Mouse (Mus musculus): ENCODE results near the gene Usp30.

The Usp30 gene

GRCm38 (mm10) chr5:114035111-114035510 lies 30.1 kb upstream of the Usp30 start:
- no peak overlapping the region for H3K4me3 ChIP-seq (replicated peaks; ENCODE audit: low read length)
- H3K4me1 ChIP-seq (replicated peaks; ENCODE audit: low read depth, low read length): peaks cover 25% of the 10 kb centered on the region
- H3K36me3 ChIP-seq (ENCODE audit: insufficient read depth, low read length): no peaks in the 10 kb centered on the region
- TF ChIP-seq NANOG (IDR thresholded peaks at IDR 0.05; ENCODE audit: borderline replicate concordance, low read length): no peak
- no peak for TF ChIP-seq CTCF (conservative IDR thresholded peaks at IDR 0.05; ENCODE audit: low read length)
- no peak for TF ChIP-seq POU5F1 (IDR thresholded peaks at IDR 0.05; ENCODE audit: borderline replicate concordance, low read length)
- H3K27me3 ChIP-seq (ENCODE audit: insufficient read depth, low read length): peaks cover 11% of the 10 kb centered on the region; the same call in 1 of the 2 replicates
- H3K9me3 ChIP-seq (ENCODE audit: low read length): no peaks in the 10 kb centered on the region

- no peaks in the 10 kb centered on the region for H3K36me3 ChIP-seq (ENCODE audit: insufficient read depth, low read length)
- H3K27me3 ChIP-seq (ENCODE audit: insufficient read depth, low read length): peaks cover 9% of the 10 kb centered on the region; the same call in 1 of the 2 replicates
- TF ChIP-seq POU5F1 (IDR thresholded peaks at IDR 0.05; ENCODE audit: borderline replicate concordance, low read length) (no peak), CTCF (conservative IDR thresholded peaks at IDR 0.05; ENCODE audit: low read length) (no peak), NANOG (IDR thresholded peaks at IDR 0.05; ENCODE audit: borderline replicate concordance, low read length) (no peak)
- H3K4me1 ChIP-seq (replicated peaks; ENCODE audit: low read depth, low read length): peaks cover 28% of the 10 kb centered on the region
- H3K4me3 ChIP-seq (replicated peaks; ENCODE audit: low read length): no peak overlapping the region
- no peaks in the 10 kb centered on the region for H3K9me3 ChIP-seq (ENCODE audit: low read length)
Observed at GRCm38 (mm10) chr5:114040508-114040907, 24.8 kb upstream of the Usp30 start.

GRCm38 (mm10) chr5:114040911-114041310 lies 24.4 kb upstream of the Usp30 start:
- peaks cover 28% of the 10 kb centered on the region for H3K4me1 ChIP-seq (replicated peaks; ENCODE audit: low read depth, low read length)
- H3K9me3 ChIP-seq (ENCODE audit: low read length): no peaks in the 10 kb centered on the region
- no peak overlapping the region for H3K4me3 ChIP-seq (replicated peaks; ENCODE audit: low read length)
- H3K36me3 ChIP-seq (ENCODE audit: insufficient read depth, low read length): no peaks in the 10 kb centered on the region
- TF ChIP-seq NANOG (IDR thresholded peaks at IDR 0.05; ENCODE audit: borderline replicate concordance, low read length) (no peak), POU5F1 (IDR thresholded peaks at IDR 0.05; ENCODE audit: borderline replicate concordance, low read length) (no peak), CTCF (conservative IDR thresholded peaks at IDR 0.05; ENCODE audit: low read length) (no peak)
- peaks cover 9% of the 10 kb centered on the region; the same call in 1 of the 2 replicates for H3K27me3 ChIP-seq (ENCODE audit: insufficient read depth, low read length)

DNA sequence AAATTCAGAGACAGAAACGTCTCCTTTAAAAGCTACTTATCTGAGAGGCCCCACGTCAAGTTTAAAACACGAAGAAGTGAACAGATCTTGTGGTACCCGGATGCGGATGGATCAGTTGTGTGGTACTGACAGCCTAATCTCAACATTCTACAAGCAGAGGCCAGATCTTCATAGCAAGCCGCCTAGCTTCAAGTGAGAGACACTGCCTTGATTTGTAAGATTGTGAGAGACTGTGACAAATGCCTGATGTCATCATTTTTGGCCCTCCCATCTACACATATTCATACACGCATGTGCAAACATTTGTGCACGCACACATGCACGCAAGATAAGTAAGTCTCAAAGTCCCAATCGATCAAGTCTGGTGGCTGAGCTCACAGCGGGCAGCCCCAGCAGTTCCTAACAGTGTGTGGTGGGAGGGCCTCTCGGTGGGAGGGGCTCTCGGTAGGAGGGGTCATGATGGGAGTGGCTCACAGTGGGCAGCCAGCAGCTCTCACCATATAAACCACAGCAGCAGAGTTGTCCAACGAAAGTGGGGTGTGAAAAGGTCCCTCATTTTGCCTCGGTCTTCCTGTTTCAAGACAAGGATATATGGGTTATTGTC lies 23.8 kb upstream of the Usp30 start:
- Histone ChIP-seq H3K4me3 (replicated peaks; ENCODE audit: low read length) (no peak overlapping the region), H3K4me1 (replicated peaks; ENCODE audit: low read depth, low read length) (peaks cover 28% of the 10 kb centered on the region), H3K27me3 (ENCODE audit: insufficient read depth, low read length) (peaks cover 9% of the 10 kb centered on the region; the same call in 1 of the 2 replicates), H3K36me3 (ENCODE audit: insufficient read depth, low read length) (no peaks in the 10 kb centered on the region), H3K9me3 (ENCODE audit: low read length) (no peaks in the 10 kb centered on the region)
- no peak for TF ChIP-seq POU5F1 (IDR thresholded peaks at IDR 0.05; ENCODE audit: borderline replicate concordance, low read length)
- TF ChIP-seq NANOG (IDR thresholded peaks at IDR 0.05; ENCODE audit: borderline replicate concordance, low read length): no peak
- TF ChIP-seq CTCF (conservative IDR thresholded peaks at IDR 0.05; ENCODE audit: low read length): no peak

GRCm38 (mm10) chr5:114043800-114044199 lies 21.5 kb upstream of the Usp30 start:
- Histone ChIP-seq H3K9me3 (ENCODE audit: low read length) (no peaks in the 10 kb centered on the region), H3K4me1 (replicated peaks; ENCODE audit: low read depth, low read length) (peaks cover 31% of the 10 kb centered on the region), H3K27me3 (ENCODE audit: insufficient read depth, low read length) (no peaks in the 10 kb centered on the region; the same call in 1 of the 2 replicates), H3K4me3 (replicated peaks; ENCODE audit: low read length) (no peak overlapping the region), H3K36me3 (ENCODE audit: insufficient read depth, low read length) (no peaks in the 10 kb centered on the region)
- TF ChIP-seq CTCF (conservative IDR thresholded peaks at IDR 0.05; ENCODE audit: low read length) (no peak), NANOG (IDR thresholded peaks at IDR 0.05; ENCODE audit: borderline replicate concordance, low read length) (no peak), POU5F1 (IDR thresholded peaks at IDR 0.05; ENCODE audit: borderline replicate concordance, low read length) (no peak)

GRCm38 (mm10) chr5:114045134-114045533 lies 20.1 kb upstream of the Usp30 start:
- TF ChIP-seq POU5F1 (IDR thresholded peaks at IDR 0.05; ENCODE audit: borderline replicate concordance, low read length) (no peak), CTCF (conservative IDR thresholded peaks at IDR 0.05; ENCODE audit: low read length) (peak; percentile 38)
- H3K9me3 ChIP-seq (ENCODE audit: low read length): no peaks in the 10 kb centered on the region
- H3K27me3 ChIP-seq (ENCODE audit: insufficient read depth, low read length): no peaks in the 10 kb centered on the region; the same call in 1 of the 2 replicates
- H3K4me3 ChIP-seq (replicated peaks; ENCODE audit: low read length): no peak overlapping the region
- no peaks in the 10 kb centered on the region for H3K36me3 ChIP-seq (ENCODE audit: insufficient read depth, low read length)
- H3K4me1 ChIP-seq (replicated peaks; ENCODE audit: low read depth, low read length): peaks cover 31% of the 10 kb centered on the region

GRCm38 (mm10) chr5:114046151-114046550 lies 19.1 kb upstream of the Usp30 start:
- no peaks in the 10 kb centered on the region for H3K36me3 ChIP-seq (ENCODE audit: insufficient read depth, low read length)

DNA sequence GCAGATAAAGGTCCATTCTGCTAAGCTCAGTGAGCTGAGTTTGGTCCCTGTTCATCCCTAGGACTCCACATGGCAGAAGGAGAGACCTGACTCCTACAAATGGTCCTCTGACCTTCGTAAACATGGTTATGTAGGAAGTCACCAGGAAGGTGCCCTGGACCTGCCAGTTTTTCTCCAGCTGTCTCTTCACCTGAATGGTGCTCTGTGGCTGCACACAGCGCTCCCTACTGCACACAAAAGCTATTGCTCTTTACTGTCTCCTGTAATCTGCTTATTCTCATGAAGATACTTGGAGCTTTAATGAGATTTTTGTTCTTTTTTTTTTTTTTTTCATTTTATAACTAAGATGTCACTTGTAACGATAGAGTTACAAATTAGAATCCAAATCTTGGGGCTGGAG lies 18.7 kb upstream of the Usp30 start:
- Histone ChIP-seq H3K27me3 (ENCODE audit: insufficient read depth, low read length) (0 out of 2 replicates have a peak, but pooled peaks cover 3% of the 10 kb centered on the region), H3K4me1 (replicated peaks; ENCODE audit: low read depth, low read length) (peaks cover 27% of the 10 kb centered on the region), H3K4me3 (replicated peaks; ENCODE audit: low read length) (no peak overlapping the region), H3K9me3 (ENCODE audit: low read length) (0 out of 2 replicates have a peak, but pooled peaks cover 4% of the 10 kb centered on the region), H3K36me3 (ENCODE audit: insufficient read depth, low read length) (no peaks in the 10 kb centered on the region)
- TF ChIP-seq CTCF (conservative IDR thresholded peaks at IDR 0.05; ENCODE audit: low read length) (no peak), NANOG (IDR thresholded peaks at IDR 0.05; ENCODE audit: borderline replicate concordance, low read length) (no peak), POU5F1 (IDR thresholded peaks at IDR 0.05; ENCODE audit: borderline replicate concordance, low read length) (no peak)

More at GRCm38 (mm10) chr5:114046151-114046550, 19.1 kb upstream of the Usp30 start:
- Histone ChIP-seq H3K4me1 (replicated peaks; ENCODE audit: low read depth, low read length) (peaks cover 29% of the 10 kb centered on the region), H3K27me3 (ENCODE audit: insufficient read depth, low read length) (0 out of 2 replicates have a peak, but pooled peaks cover 3% of the 10 kb centered on the region), H3K9me3 (ENCODE audit: low read length) (0 out of 2 replicates have a peak, but pooled peaks cover 4% of the 10 kb centered on the region), H3K4me3 (replicated peaks; ENCODE audit: low read length) (no peak overlapping the region)
- TF ChIP-seq NANOG (IDR thresholded peaks at IDR 0.05; ENCODE audit: borderline replicate concordance, low read length): no peak
- TF ChIP-seq POU5F1 (IDR thresholded peaks at IDR 0.05; ENCODE audit: borderline replicate concordance, low read length): no peak
- no peak for TF ChIP-seq CTCF (conservative IDR thresholded peaks at IDR 0.05; ENCODE audit: low read length)
